ENCODE assay signal across 9 mouse cellular contexts in the genomic region with DNA sequence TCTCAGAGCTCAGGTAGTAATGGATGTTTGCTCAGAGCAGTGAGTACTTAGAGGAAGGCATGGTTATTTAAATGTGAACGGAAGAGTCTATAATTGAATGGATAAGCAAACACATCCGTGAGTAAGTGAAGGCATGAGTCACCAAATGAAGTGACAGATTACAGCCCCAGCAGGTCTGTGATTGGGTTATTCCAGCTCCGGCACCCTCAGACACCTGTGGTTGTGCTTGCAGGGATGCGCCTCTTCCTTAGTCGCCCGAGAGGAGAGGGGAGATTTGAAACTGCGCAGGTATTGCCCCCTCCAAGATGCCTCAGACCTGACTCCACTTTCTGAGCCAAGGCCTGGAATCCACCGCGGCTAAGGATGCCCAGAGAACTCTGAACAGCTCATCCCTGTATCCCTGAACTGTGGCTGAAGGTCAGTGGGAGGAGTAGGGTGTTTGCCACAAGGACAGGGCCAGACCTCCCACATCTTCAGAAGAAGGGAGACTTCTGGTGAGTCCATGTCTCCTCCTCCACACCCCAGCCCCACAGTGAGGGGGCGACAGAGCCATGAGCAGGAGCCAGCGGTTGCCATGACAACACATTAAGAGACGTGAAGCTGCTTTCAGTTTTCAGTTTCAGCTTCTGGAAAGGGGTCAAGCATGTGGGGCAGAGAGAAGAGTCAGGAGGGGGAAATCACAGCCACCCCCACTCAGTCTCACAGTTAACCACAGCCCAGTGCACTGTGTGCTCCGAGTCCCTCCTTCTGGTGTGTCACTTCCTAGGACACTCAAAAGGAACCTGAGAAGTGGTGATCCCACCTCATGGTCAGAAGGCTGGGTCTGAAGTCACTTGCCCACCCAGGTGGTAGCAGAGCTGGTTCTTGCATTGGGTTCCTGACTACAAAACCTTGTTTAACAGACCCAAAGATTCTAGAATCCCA. TPM values are rescaled to one million over a fixed set of nuclear protein-coding genes. Genes with fewer than 3 reads are reported as not detected.
DNase-seq lines count a peak whose midpoint lies in the region; ATAC-seq and TF ChIP-seq lines count a peak whose summit lies in the region.
"Had no signal": no experiment of that assay in that cellular context is flagged by ENCODE, and none has a peak within 500 bp of the region (broad histone marks: within the 10 kb centered on the region; RNA-seq: fewer than 3 reads in every experiment).

No protein-coding gene starts in this region.

- no peaks in the 10 kb centered on the region for H3K9me3 ChIP-seq in kidney, postnatal 0 days (replicated peaks; ENCODE audit: low read length)
- no peaks in the 10 kb centered on the region for H3K9me3 ChIP-seq in forebrain, embryonic 16.5 days (ENCODE audit: control insufficient read depth, low read length)
- H3K9me3 ChIP-seq: limb, embryonic 15.5 days had no signal

- peak; percentile 79; the same call in 1 of the 2 replicates for ATAC-seq in kidney, postnatal 0 days (replicated peaks; ENCODE audit: low FRiP score, low read depth)
- ATAC-seq in forebrain, embryonic 16.5 days, result 0 out of 2 replicates have a peak, but pooled peaks have one; percentile 24

- no peak overlapping the region for H3K4me3 ChIP-seq in kidney, postnatal 0 days (replicated peaks; ENCODE audit: low read depth, low read length)
- no peak overlapping the region for H3K4me3 ChIP-seq in forebrain, embryonic 16.5 days (replicated peaks; ENCODE audit: low read length)
- H3K4me3 ChIP-seq: limb, embryonic 15.5 days had no signal

- DNase-seq in kidney, postnatal 0 days (ENCODE audit: low spot score), result peak; percentile 85
- no peak for DNase-seq in kidney, adult 18-20 months
- DNase-seq in left cerebral cortex, adult 11 months (ENCODE audit: low spot score), result peak; percentile 55
- DNase-seq in retina, postnatal 1 day, result peak; percentile 84
- no peak for DNase-seq in cerebellum, adult 11 months
- no peak for DNase-seq in cerebellum, adult 9-10 months
- DNase-seq in thymus, postnatal 36 days, result no peak

- H3K27ac ChIP-seq in kidney, postnatal 0 days, result no peak overlapping the region
- no peak overlapping the region for H3K27ac ChIP-seq in forebrain, embryonic 16.5 days (ENCODE audit: low read length)
- H3K27ac ChIP-seq: limb, embryonic 15.5 days had no signal

- H3K4me2 ChIP-seq in kidney, postnatal 0 days (ENCODE audit: low read length), result no peak overlapping the region
- H3K4me2 ChIP-seq in forebrain, embryonic 16.5 days (ENCODE audit: low read length), result no peak overlapping the region
- H3K4me2 ChIP-seq: limb, embryonic 15.5 days had no signal

- 27% methylated on average over 13 of the region's 13 CpGs for WGBS in kidney, postnatal 0 days
- WGBS in forebrain, embryonic 16.5 days, result 51% methylated on average over 13 of the region's 13 CpGs

- H3K27me3 ChIP-seq in kidney, postnatal 0 days (ENCODE audit: insufficient read depth, low read length), result no peaks in the 10 kb centered on the region
- no peaks in the 10 kb centered on the region for H3K27me3 ChIP-seq in forebrain, embryonic 16.5 days (replicated peaks; ENCODE audit: control insufficient read depth, insufficient read depth, low read length)

- no peak overlapping the region for H3K9ac ChIP-seq in kidney, postnatal 0 days (ENCODE audit: low read depth, low read length)
- H3K9ac ChIP-seq in forebrain, embryonic 16.5 days (replicated peaks; ENCODE audit: low read depth, low read length), result no peak overlapping the region
- H3K9ac ChIP-seq: limb, embryonic 15.5 days had no signal

- peak; percentile 41 for TF ChIP-seq CTCF in kidney, postnatal 0 days (IDR thresholded peaks at IDR 0.05; ENCODE audit: low read depth)

- no peaks in the 10 kb centered on the region for H3K36me3 ChIP-seq in kidney, postnatal 0 days (ENCODE audit: insufficient read depth, low read length)
- no peaks in the 10 kb centered on the region for H3K36me3 ChIP-seq in forebrain, embryonic 16.5 days (ENCODE audit: control insufficient read depth, insufficient read depth)
- H3K36me3 ChIP-seq: limb, embryonic 15.5 days had no signal

- no peaks in the 10 kb centered on the region for H3K4me1 ChIP-seq in kidney, postnatal 0 days (replicated peaks; ENCODE audit: insufficient read depth, low read length)
- peaks cover 8% of the 10 kb centered on the region for H3K4me1 ChIP-seq in forebrain, embryonic 16.5 days (replicated peaks; ENCODE audit: control insufficient read depth, insufficient read depth, low read length)
- H3K4me1 ChIP-seq: limb, embryonic 15.5 days had no signal

RNA-seq across cellular contexts. Expression of gene Hrh1, which starts 49.6 kb away (rescaled TPM):
- 0.17 and 0.23 TPM in 2 replicates for polyA plus RNA-seq in kidney, postnatal 0 days (2015; fragmentation: Nextera tagmentation; extraction: Ambion mirVana)
- 0.58 and 1.6 TPM in 2 replicates for polyA plus RNA-seq in forebrain, embryonic 16.5 days (2015; fragmentation: Nextera tagmentation; extraction: Ambion mirVana)

Comparison
In these comparisons a context has a peak if more than half of its experiments do, and no peak if none do; other contexts are left out.
1. DNase-seq: peak in kidney, postnatal 0 days (single experiment), left cerebral cortex, adult 11 months (single experiment) and retina, postnatal 1 day (single experiment); none in kidney, adult 18-20 months (single experiment), cerebellum, adult 11 months (single experiment), cerebellum, adult 9-10 months (single experiment) and thymus, postnatal 36 days (0 of 2).